Mouse (Mus musculus) forebrain, embryonic 12.5 days (tissue): Measurements from ENCODE around the gene Aldh4a1. TPM values are rescaled to one million over a fixed set of nuclear protein-coding genes. Genes with fewer than 3 reads are reported as not detected.

Experiments
- ATAC-seq: fragments of 200-750 bp; cut with Nextera tagmentation; 2 replicates; pipeline ENCODE4 v1.8.0; 2017; ENCODE audit warnings: moderate TSS enrichment; ENCODE audit not compliant: low FRiP score
- H3K27ac ChIP-seq: fragments of 300-500 bp; sonication (generic); 2 replicates; pipeline ENCODE4 v1.5.1; 2016; ENCODE audit warnings: mild to moderate bottlenecking
- H3K27me3 ChIP-seq: fragments of 300-500 bp; sonication (generic); 2 replicates; pipeline ENCODE4 v1.6.1; 2016; ENCODE audit warnings: mild to moderate bottlenecking
- H3K36me3 ChIP-seq: fragments of 300-500 bp; sonication (generic); replicated peaks from 2 replicates; pipeline ENCODE4 v1.6.1; 2016; ENCODE audit warnings: mild to moderate bottlenecking
- H3K4me1 ChIP-seq: fragments of 300-500 bp; sonication (generic); 2 replicates; pipeline ENCODE4 v1.6.1; 2016
- H3K4me2 ChIP-seq: fragments of 300-500 bp; sonication (generic); 2 replicates; pipeline ENCODE4 v1.6.1; 2016; ENCODE audit warnings: mild to moderate bottlenecking, moderate library complexity
- H3K4me3 ChIP-seq: fragments of 300-500 bp; sonication (generic); replicated peaks from 2 replicates; pipeline ENCODE4 v1.5.1; 2016; ENCODE audit warnings: mild to moderate bottlenecking
- H3K9ac ChIP-seq: fragments of 300-500 bp; sonication (generic); 2 replicates; pipeline ENCODE4 v1.6.1; 2016; ENCODE audit warnings: mild to moderate bottlenecking
- H3K9me3 ChIP-seq: fragments of 300-500 bp; sonication (generic); 2 replicates; pipeline ENCODE4 v1.6.1; 2016
- WGBS: fragments of 180-500 bp; shearing (Covaris S2); methylation state at CpG from one replicate; pipeline ENCODE4 v1.1.7; 2016; 5-methylcytosine and 5-hydroxymethylcytosine counted together
- polyA plus RNA-seq: library from polyadenylated mRNA; unstranded; fragments of >200 nt; fragmentation: Nextera tagmentation; extraction: Ambion mirVana; gene quantifications from 2 replicates; pipeline ENCODE4 v1.2.1, GENCODE M21; 2016

Gene Aldh4a1
- polyA plus RNA-seq, 1 experiment from 2014 or later = 19.0 TPM

DNA sequence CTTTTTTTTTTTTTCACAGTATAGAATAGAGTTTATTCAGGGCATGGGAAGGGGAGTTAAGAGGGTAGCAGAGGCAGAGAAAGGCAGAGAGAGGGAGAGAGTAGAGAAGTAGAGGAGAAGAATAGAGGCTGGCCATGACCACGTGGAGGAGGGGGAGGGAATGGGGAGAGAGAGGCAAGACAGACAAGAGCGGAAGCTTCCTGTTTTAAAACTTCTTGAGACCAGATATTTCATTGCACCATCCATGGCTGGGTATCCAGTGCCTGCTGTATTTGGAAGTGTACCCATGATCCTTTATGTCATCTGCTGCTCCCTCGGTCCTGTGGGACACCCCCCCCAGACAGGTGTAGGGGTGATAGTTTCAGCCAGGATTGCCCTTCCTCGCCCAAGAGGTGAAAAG, 13.7 kb upstream of the Aldh4a1 start:
- no peak overlapping the region for H3K4me3 ChIP-seq
- no peak for ATAC-seq
- no peak overlapping the region for H3K9ac ChIP-seq
- H3K9me3 ChIP-seq = no peaks in the 10 kb centered on the region
- H3K4me1 ChIP-seq = peaks cover 10% of the 10 kb centered on the region
- H3K36me3 ChIP-seq = peaks cover 16% of the 10 kb centered on the region
- no peak overlapping the region for H3K27ac ChIP-seq
- 66% methylated on average over 4 of the region's 4 CpGs for WGBS
- H3K27me3 ChIP-seq = no peaks in the 10 kb centered on the region
- no peak overlapping the region for H3K4me2 ChIP-seq

GRCm38 (mm10) chr4:139610954-139611353, 11.7 kb upstream of the Aldh4a1 start:
- 47% methylated on average over 6 of the region's 6 CpGs for WGBS
- H3K4me3 ChIP-seq = no peak overlapping the region
- peaks cover 13% of the 10 kb centered on the region for H3K4me1 ChIP-seq
- ATAC-seq = no peak
- peak overlapping the region; percentile 61 for H3K27ac ChIP-seq
- H3K4me2 ChIP-seq = peak overlapping the region; percentile 44; the same call in 1 of the 2 replicates
- peaks cover 22% of the 10 kb centered on the region for H3K36me3 ChIP-seq
- no peaks in the 10 kb centered on the region for H3K9me3 ChIP-seq
- no peak overlapping the region for H3K9ac ChIP-seq
- no peaks in the 10 kb centered on the region for H3K27me3 ChIP-seq

- peak; percentile 52 for ATAC-seq
- Histone ChIP-seq H3K9me3 (no peaks in the 10 kb centered on the region), H3K4me1 (peaks cover 18% of the 10 kb centered on the region), H3K27me3 (no peaks in the 10 kb centered on the region), H3K4me2 (peak overlapping the region; percentile 44), H3K27ac (peak overlapping the region; percentile 61), H3K36me3 (peaks cover 21% of the 10 kb centered on the region), H3K9ac (peak overlapping the region; percentile 29; the same call in 1 of the 2 replicates), H3K4me3 (peak overlapping the region; percentile 19; the same call in 1 of the 2 replicates)
- WGBS = 14% methylated on average over 10 of the region's 10 CpGs
Observed at GRCm38 (mm10) chr4:139611542-139611953, 11.1 kb upstream of the Aldh4a1 start.

- H3K36me3 ChIP-seq = peaks cover 17% of the 10 kb centered on the region
- no peaks in the 10 kb centered on the region for H3K9me3 ChIP-seq
- H3K27ac ChIP-seq = no peak overlapping the region
- H3K4me2 ChIP-seq = no peak overlapping the region
- H3K4me3 ChIP-seq = no peak overlapping the region
- no peak overlapping the region for H3K9ac ChIP-seq
- no peak for ATAC-seq
- 0 out of 2 replicates have a peak, but pooled peaks cover 2% of the 10 kb centered on the region for H3K27me3 ChIP-seq
- peaks cover 28% of the 10 kb centered on the region for H3K4me1 ChIP-seq
- 94% methylated on average over 21 of the region's 21 CpGs for whole genome bisulfite sequencing
Observed at GRCm38 (mm10) chr4:139614524-139615260, 8.0 kb upstream of the Aldh4a1 start.

DNA sequence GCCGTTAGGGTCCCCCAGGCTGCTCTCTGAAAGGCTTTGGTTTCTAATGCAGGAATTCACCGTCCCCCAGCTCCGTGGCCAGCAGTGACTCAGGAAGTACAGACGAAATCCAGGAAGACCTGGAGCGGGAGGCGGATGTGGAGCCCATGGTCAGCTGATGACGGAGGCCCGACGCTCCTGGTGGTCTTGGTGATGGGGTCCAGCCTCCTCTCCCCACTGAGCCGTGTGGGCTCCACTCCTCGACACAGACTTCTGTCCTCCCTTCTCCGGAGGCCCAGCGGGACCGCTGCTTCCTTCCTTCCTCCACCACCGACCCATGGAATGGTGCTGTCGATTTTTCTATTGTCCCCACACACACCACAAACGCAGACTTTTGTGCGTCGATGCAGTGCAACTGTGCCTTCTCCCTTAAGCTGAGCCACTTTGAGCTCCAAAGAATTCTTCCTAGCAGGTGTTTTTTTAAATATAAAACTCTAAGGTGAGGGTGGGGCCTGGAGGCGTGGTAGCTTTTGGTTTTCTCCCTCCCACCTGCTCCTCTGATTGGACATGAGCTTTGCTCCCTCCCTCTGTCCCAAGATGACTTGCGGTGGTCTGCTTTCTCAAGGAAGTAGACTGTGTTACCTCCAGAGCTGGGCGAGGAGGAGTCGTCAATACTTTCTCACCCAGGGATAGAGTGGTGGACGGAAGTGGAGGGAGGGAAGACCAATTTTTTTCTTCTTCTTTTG, 6.2 kb upstream of the Aldh4a1 start:
- peak; percentile 88 for ATAC-seq
- H3K27ac ChIP-seq = peak overlapping the region; percentile 66
- peaks cover 17% of the 10 kb centered on the region for H3K36me3 ChIP-seq
- H3K4me1 ChIP-seq = peaks cover 19% of the 10 kb centered on the region
- WGBS = 6% methylated on average over 24 of the region's 24 CpGs
- H3K4me2 ChIP-seq = peak overlapping the region; percentile 78
- peak overlapping the region; percentile 70 for H3K9ac ChIP-seq
- peak overlapping the region; percentile 54 for H3K4me3 ChIP-seq
- H3K9me3 ChIP-seq = no peaks in the 10 kb centered on the region
- 0 out of 2 replicates have a peak, but pooled peaks cover 2% of the 10 kb centered on the region for H3K27me3 ChIP-seq

GRCm38 (mm10) chr4:139617001-139617364, 5.7 kb upstream of the Aldh4a1 start:
- 0 out of 2 replicates have a peak, but pooled peaks cover 2% of the 10 kb centered on the region for H3K27me3 ChIP-seq
- WGBS = 46% methylated on average over 3 of the region's 3 CpGs
- peaks cover 18% of the 10 kb centered on the region for H3K4me1 ChIP-seq
- H3K36me3 ChIP-seq = peaks cover 17% of the 10 kb centered on the region
- H3K9me3 ChIP-seq = no peaks in the 10 kb centered on the region
- peak overlapping the region; percentile 54 for H3K4me3 ChIP-seq
- no peak overlapping the region; the same call in 1 of the 2 replicates for H3K27ac ChIP-seq
- ATAC-seq = no peak
- peak overlapping the region; percentile 78 for H3K4me2 ChIP-seq
- peak overlapping the region; percentile 70; the same call in 1 of the 2 replicates for H3K9ac ChIP-seq

- Histone ChIP-seq H3K27ac (no peak overlapping the region), H3K4me2 (no peak overlapping the region), H3K9me3 (no peaks in the 10 kb centered on the region), H3K4me3 (no peak overlapping the region), H3K36me3 (no peaks in the 10 kb centered on the region; the same call in 1 of the 2 replicates), H3K4me1 (peaks cover 37% of the 10 kb centered on the region), H3K9ac (no peak overlapping the region), H3K27me3 (0 out of 2 replicates have a peak, but pooled peaks cover 2% of the 10 kb centered on the region)
- no peak for ATAC-seq
- WGBS = 74% methylated on average over 6 of the region's 6 CpGs
Observed at GRCm38 (mm10) chr4:139619765-139620164, 2.9 kb upstream of the Aldh4a1 start.

GRCm38 (mm10) chr4:139623434-139624115, 909 bp downstream of the Aldh4a1 start:
- Histone ChIP-seq H3K27me3 (0 out of 2 replicates have a peak, but pooled peaks cover 2% of the 10 kb centered on the region), H3K36me3 (no peaks in the 10 kb centered on the region), H3K27ac (no peak overlapping the region), H3K9ac (peak overlapping the region; percentile 70), H3K4me2 (peak overlapping the region; percentile 79), H3K4me1 (peaks cover 20% of the 10 kb centered on the region), H3K9me3 (no peaks in the 10 kb centered on the region), H3K4me3 (peak overlapping the region; percentile 69)
- ATAC-seq = no peak
- 31% methylated on average over 21 of the region's 21 CpGs for WGBS

DNA sequence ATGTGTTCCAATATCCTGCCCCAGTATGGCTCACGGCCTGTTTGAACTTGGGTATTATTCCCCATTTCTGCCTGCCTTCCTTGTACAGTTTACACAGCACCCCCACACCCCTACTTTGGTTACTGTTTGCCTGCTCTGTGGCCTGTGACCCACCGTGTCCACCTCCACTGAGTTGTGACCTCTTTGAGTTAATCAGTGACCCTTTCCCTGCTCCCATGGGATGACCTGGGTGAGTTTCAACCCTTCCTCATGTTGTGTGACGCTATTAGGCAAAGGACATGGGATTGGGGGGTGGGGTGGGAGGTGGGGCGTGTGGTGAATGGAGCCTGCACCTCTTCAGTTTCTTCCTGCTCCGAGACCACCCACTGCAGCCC, 1.4 kb downstream of the Aldh4a1 start:
- 0 out of 2 replicates have a peak, but pooled peaks cover 2% of the 10 kb centered on the region for H3K27me3 ChIP-seq
- no peak overlapping the region for H3K27ac ChIP-seq
- 0 out of 2 replicates have a peak overlapping the region, but pooled peaks have one; percentile 70 for H3K9ac ChIP-seq
- H3K36me3 ChIP-seq = no peaks in the 10 kb centered on the region
- peaks cover 20% of the 10 kb centered on the region for H3K4me1 ChIP-seq
- WGBS = 70% methylated on average over 5 of the region's 5 CpGs
- H3K9me3 ChIP-seq = no peaks in the 10 kb centered on the region
- peak overlapping the region; percentile 69; the same call in 1 of the 2 replicates for H3K4me3 ChIP-seq
- peak overlapping the region; percentile 79 for H3K4me2 ChIP-seq
- no peak for ATAC-seq

- Histone ChIP-seq H3K27ac (no peak overlapping the region), H3K4me3 (no peak overlapping the region), H3K27me3 (no peaks in the 10 kb centered on the region), H3K4me1 (peaks cover 20% of the 10 kb centered on the region), H3K9ac (no peak overlapping the region), H3K9me3 (no peaks in the 10 kb centered on the region), H3K4me2 (no peak overlapping the region), H3K36me3 (no peaks in the 10 kb centered on the region)
- WGBS = 86% methylated on average over 10 of the region's 10 CpGs
- no peak for ATAC-seq
Observed at GRCm38 (mm10) chr4:139624706-139625105, 2.0 kb downstream of the Aldh4a1 start.

- ATAC-seq = no peak
Observed at GRCm38 (mm10) chr4:139627361-139627760, 4.7 kb downstream of the Aldh4a1 start.

GRCm38 (mm10) chr4:139630171-139630570, 7.5 kb downstream of the Aldh4a1 start:
- H3K9ac ChIP-seq = no peak overlapping the region
- no peak overlapping the region for H3K27ac ChIP-seq
- no peak overlapping the region for H3K4me2 ChIP-seq
- H3K27me3 ChIP-seq = no peaks in the 10 kb centered on the region
- no peaks in the 10 kb centered on the region for H3K4me1 ChIP-seq
- 71% methylated on average over 10 of the region's 10 CpGs for WGBS
- no peaks in the 10 kb centered on the region for H3K9me3 ChIP-seq
- no peaks in the 10 kb centered on the region for H3K36me3 ChIP-seq
- H3K4me3 ChIP-seq = no peak overlapping the region
- no peak for ATAC-seq

More at GRCm38 (mm10) chr4:139627361-139627760, 4.7 kb downstream of the Aldh4a1 start:
- 94% methylated on average over 11 of the region's 11 CpGs for WGBS
- Histone ChIP-seq H3K9ac (no peak overlapping the region), H3K9me3 (no peaks in the 10 kb centered on the region), H3K4me1 (peaks cover 17% of the 10 kb centered on the region), H3K27ac (no peak overlapping the region), H3K27me3 (no peaks in the 10 kb centered on the region), H3K4me2 (no peak overlapping the region), H3K4me3 (no peak overlapping the region), H3K36me3 (no peaks in the 10 kb centered on the region)
